Mouse (Mus musculus) midbrain, embryonic 14.5 days (tissue): ENCODE data around the gene Gch1. TPM values are rescaled to one million over a fixed set of nuclear protein-coding genes. Genes with fewer than 3 reads are reported as not detected.

Experiments used
- ATAC-seq: fragments of 200-750 bp; cut with Nextera tagmentation; 2 replicates; pipeline ENCODE4 v1.8.0; 2017; ENCODE audit warnings: moderate number of reproducible peaks, moderate library complexity; ENCODE audit not compliant: low FRiP score, low TSS enrichment
- DNase-seq: peaks from one replicate; pipeline ENCODE4 v3.0.0-alpha.2; 2015
- H3K27ac ChIP-seq: fragments of 300-500 bp; sonication (generic); replicated peaks from 2 replicates; pipeline ENCODE4 v1.5.1; 2014; ENCODE audit warnings: mild to moderate bottlenecking, low read depth, low read length, moderate library complexity
- H3K27me3 ChIP-seq: fragments of 300-500 bp; sonication (generic); 2 replicates; pipeline ENCODE4 v1.6.1; 2014; ENCODE audit warnings: low read length, control low read depth, mixed read lengths; ENCODE audit not compliant: control insufficient read depth, insufficient read depth
- H3K36me3 ChIP-seq: fragments of 300-500 bp; sonication (generic); 2 replicates; pipeline ENCODE4 v1.6.1; 2014; ENCODE audit warnings: low read length, control low read depth; ENCODE audit not compliant: control insufficient read depth, insufficient read depth
- H3K4me1 ChIP-seq: fragments of 300-500 bp; sonication (generic); 2 replicates; pipeline ENCODE4 v1.6.1; 2014; ENCODE audit warnings: mild to moderate bottlenecking, antibody characterized with exemption, low read length, control low read depth; ENCODE audit not compliant: control insufficient read depth, insufficient read depth
- H3K4me2 ChIP-seq: fragments of 300-500 bp; sonication (generic); 2 replicates; pipeline ENCODE4 v1.6.1; 2014; ENCODE audit warnings: mild to moderate bottlenecking, low read length, moderate library complexity
- H3K4me3 ChIP-seq: fragments of 300-500 bp; sonication (generic); replicated peaks from 2 replicates; pipeline ENCODE4 v1.5.1; 2014; ENCODE audit warnings: low read depth, low read length
- H3K9ac ChIP-seq: fragments of 300-500 bp; sonication (generic); replicated peaks from 2 replicates; pipeline ENCODE4 v1.6.1; 2014; ENCODE audit warnings: mild to moderate bottlenecking, low read length, moderate library complexity
- H3K9me3 ChIP-seq: fragments of 300-500 bp; sonication (generic); 2 replicates; pipeline ENCODE4 v1.6.1; 2016; ENCODE audit warnings: low read length, control low read depth, mixed read lengths; ENCODE audit not compliant: control insufficient read depth
- WGBS: fragments of 180-500 bp; shearing (Covaris S2); extraction: QIAGEN DNeasy Blood & Tissue Kit; methylation state at CpG from one replicate; pipeline ENCODE4 v1.1.7; 2014; 5-methylcytosine and 5-hydroxymethylcytosine counted together
- polyA plus RNA-seq: library from polyadenylated mRNA; unstranded; fragments of >200 nt; fragmentation: Nextera tagmentation; extraction: Ambion mirVana; gene quantifications from 2 replicates; pipeline ENCODE4 v1.2.1, GENCODE M21; 2014

The Gch1 gene
- 6.2 and 6.8 TPM in 2 replicates for polyA plus RNA-seq

DNA sequence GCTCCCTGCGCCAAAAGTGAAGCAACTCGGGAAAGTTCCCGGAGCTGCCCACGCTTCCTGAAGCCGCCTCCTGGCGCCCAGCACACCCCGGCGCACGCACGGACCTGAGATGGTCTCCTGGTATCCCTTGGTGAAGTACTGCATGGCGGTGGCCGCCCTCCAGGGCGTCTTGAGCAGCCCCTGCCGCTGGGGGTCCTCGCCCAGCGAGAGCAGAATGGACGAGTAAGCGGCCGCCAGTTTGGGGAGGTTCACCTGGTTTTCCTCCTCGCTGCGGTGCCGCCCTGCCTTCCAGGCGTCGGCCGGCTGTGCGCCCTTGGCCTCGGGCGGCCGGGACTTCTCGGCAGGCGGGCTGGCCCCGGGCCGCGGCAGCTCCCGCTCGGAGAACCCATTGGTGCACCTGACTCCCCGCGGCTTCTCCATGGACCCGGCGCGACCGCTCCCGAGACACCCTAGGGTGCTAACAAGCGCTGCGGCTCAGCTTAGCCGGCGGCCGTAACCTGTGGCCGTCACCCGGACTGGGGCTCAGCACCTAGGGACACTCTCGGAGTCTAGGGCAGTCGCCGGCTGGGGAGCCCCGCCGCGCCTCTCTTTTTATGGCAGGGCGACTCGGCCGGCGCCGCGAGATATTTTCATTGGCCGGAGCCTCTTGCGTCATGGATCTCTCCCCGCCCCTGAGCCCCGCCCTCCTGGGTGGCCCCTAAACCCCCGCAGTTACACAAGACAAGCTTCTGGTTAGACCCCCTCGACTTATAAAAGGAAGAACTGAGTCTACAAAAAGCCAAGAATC lies at the start of gene Gch1:
Gch1 (minus strand) TSS at position 566 of the 787 bp plus-strand sequence.
- Histone ChIP-seq H3K36me3 (no peaks in the 10 kb centered on the region), H3K9ac (peak within 1 kb of the TSS; percentile 52), H3K4me1 (peaks cover 4% of the 10 kb centered on the region; the same call in 1 of the 2 replicates), H3K27me3 (peaks cover 17% of the 10 kb centered on the region), H3K4me2 (peak within 1 kb of the TSS; percentile 99), H3K9me3 (no peaks in the 10 kb centered on the region), H3K27ac (no peak within 1 kb of the TSS), H3K4me3 (peak within 1 kb of the TSS; percentile 77)
- ATAC-seq (peak; percentile 85), DNase-seq (peak; percentile 85)
- WGBS: under 1% methylated on average over 68 of the region's 68 CpGs

DNA sequence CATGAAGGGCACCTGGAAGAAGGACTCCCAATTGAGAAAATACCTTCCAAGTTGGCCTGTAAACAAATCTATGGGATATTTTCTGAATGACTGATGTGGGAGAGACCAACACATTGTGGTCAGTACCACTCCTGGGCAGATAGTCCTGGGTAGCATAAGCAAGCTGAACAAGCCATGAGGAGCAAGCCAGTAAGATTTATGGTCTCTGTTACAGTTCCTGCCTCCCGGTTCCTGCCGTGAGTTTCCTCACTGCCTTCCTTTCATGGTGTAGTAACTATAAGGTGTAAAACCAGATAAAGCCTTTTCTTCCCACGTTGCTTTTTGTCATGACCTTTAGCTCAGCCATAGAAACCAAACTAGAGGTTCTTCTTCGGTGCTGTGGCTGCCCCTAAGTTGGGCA lies 48.1 kb upstream of the Gch1 start:
- Histone ChIP-seq H3K4me3 (no peak overlapping the region), H3K27me3 (no peaks in the 10 kb centered on the region)
- WGBS: 93% methylated on average over 4 of the region's 4 CpGs

DNA sequence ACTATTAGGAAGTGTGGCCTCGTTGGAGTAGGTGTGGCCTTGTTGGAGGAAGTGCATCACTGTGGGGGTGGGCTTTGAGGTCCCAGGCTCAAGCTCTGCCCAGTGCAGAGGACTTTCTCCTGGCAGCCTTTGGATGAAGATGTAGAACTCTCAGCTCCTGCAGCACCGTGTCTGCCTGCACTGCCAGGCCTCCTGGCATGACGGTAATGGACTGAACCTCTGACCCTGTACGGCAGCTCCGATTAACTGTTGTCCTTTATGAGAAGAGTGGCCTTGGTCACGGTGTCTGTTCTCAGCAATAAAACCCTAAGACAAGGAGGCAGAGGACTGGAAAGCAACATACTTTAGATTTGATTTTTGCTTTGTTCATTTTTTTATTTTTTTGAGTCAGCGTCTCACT lies 47.3 kb upstream of the Gch1 start:
- WGBS: 93% methylated on average over 7 of the region's 7 CpGs
- H3K4me2 ChIP-seq: no peak overlapping the region
- H3K27me3 ChIP-seq: no peaks in the 10 kb centered on the region
- no peak overlapping the region for H3K4me3 ChIP-seq
- DNase-seq: no peak
- no peak overlapping the region for H3K27ac ChIP-seq
- ATAC-seq: no peak
- no peak overlapping the region for H3K9ac ChIP-seq
- peaks cover 8% of the 10 kb centered on the region for H3K36me3 ChIP-seq
- no peaks in the 10 kb centered on the region for H3K9me3 ChIP-seq
- no peaks in the 10 kb centered on the region for H3K4me1 ChIP-seq

More for the DNA sequence above, 48.1 kb upstream of the Gch1 start:
- no peak overlapping the region for H3K4me2 ChIP-seq
- no peak overlapping the region for H3K9ac ChIP-seq
- H3K9me3 ChIP-seq: no peaks in the 10 kb centered on the region
- H3K36me3 ChIP-seq: peaks cover 12% of the 10 kb centered on the region
- no peak overlapping the region for H3K27ac ChIP-seq
- no peak for ATAC-seq
- no peaks in the 10 kb centered on the region for H3K4me1 ChIP-seq
- DNase-seq: no peak

DNA sequence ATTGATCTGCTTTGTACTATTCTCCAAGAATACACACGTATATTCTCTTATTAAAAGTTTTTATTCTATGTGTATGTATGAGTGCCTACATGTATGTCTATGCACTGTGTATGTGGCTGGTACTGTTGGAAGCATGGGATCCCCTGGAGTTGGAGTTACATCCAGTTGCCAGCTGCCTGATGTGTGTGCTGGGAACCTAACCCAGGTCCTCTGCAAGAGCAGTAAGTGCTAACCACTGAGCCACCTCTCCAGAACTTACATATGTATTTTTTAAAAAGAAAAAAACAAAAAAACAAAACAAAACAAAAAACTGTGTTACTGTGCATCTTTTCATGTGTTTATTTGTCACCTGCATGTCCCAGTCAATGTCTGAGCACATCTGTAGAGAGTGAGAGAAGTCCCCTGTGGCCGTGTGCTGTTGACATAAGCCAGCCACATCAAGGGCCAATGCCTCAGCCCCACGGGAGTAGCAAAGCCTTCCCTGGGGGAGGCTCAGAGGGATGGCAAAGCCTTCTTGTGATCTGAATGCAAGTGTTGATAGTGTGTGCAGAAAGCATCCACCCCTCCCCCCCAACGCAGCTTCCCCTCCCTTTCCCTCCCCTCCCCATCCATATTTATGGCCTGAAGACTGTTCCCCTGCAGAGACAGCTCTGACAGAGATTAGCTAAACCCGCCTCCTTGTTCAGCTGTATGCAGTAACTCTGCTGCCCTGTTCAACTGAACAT lies 45.5 kb upstream of the Gch1 start:
- Histone ChIP-seq H3K9ac (no peak overlapping the region), H3K9me3 (no peaks in the 10 kb centered on the region), H3K4me1 (no peaks in the 10 kb centered on the region), H3K4me3 (no peak overlapping the region), H3K4me2 (no peak overlapping the region), H3K36me3 (no peaks in the 10 kb centered on the region), H3K27ac (no peak overlapping the region), H3K27me3 (no peaks in the 10 kb centered on the region)
- no peak for ATAC-seq
- peak; percentile 8 for DNase-seq
- WGBS: 64% methylated on average over 5 of the region's 5 CpGs

DNA sequence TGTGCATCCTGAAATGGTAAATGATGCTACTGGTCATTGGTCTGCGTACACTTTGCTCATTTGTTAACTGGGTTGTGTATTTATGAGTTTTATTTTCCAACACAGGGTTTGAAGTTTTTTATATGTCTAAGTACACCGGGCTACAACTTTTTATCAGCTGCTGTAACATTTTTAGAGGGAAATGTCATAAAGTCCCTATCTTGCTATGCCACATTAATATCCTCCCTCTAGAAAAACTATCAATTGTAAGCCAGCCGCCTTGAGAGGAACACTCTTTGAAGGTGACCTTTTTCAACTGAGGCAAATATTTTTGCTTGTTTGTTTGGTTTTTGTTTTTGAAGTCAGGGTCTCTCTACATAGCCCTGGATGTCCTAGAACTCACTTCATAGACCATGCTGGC lies 44.8 kb upstream of the Gch1 start:
- no peak overlapping the region for H3K4me2 ChIP-seq
- no peaks in the 10 kb centered on the region for H3K9me3 ChIP-seq
- WGBS: 95% methylated on average over 3 of the region's 3 CpGs
- no peak overlapping the region for H3K27ac ChIP-seq
- no peak for ATAC-seq
- no peaks in the 10 kb centered on the region for H3K4me1 ChIP-seq
- DNase-seq: no peak
- H3K36me3 ChIP-seq: no peaks in the 10 kb centered on the region
- no peaks in the 10 kb centered on the region for H3K27me3 ChIP-seq
- no peak overlapping the region for H3K4me3 ChIP-seq
- no peak overlapping the region for H3K9ac ChIP-seq

DNA sequence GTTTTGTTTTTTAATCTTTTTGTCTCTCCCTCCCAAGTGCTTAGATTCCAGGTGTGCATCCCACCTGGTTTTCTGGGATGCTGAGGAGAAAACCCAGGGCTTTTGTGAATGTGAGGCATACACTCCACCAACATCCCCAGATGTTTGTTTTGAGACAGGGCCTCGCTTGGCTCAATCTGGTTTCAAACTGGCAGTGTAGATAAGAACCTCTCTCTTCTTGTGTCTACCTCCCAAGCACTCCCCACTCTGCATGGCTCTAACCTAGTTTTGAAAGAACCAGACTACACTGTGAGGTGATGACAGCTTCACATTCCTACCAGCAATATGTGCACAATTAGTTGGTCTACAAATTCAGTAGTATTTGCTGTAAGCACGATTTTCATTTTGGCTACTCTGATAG lies 44.4 kb upstream of the Gch1 start:
- Histone ChIP-seq H3K4me1 (no peaks in the 10 kb centered on the region), H3K4me2 (no peak overlapping the region), H3K9ac (no peak overlapping the region), H3K36me3 (no peaks in the 10 kb centered on the region), H3K27me3 (no peaks in the 10 kb centered on the region), H3K9me3 (no peaks in the 10 kb centered on the region), H3K27ac (no peak overlapping the region), H3K4me3 (no peak overlapping the region)
- 79% methylated on average over 2 of the region's 2 CpGs for WGBS
- no peak for ATAC-seq
- no peak for DNase-seq

DNA sequence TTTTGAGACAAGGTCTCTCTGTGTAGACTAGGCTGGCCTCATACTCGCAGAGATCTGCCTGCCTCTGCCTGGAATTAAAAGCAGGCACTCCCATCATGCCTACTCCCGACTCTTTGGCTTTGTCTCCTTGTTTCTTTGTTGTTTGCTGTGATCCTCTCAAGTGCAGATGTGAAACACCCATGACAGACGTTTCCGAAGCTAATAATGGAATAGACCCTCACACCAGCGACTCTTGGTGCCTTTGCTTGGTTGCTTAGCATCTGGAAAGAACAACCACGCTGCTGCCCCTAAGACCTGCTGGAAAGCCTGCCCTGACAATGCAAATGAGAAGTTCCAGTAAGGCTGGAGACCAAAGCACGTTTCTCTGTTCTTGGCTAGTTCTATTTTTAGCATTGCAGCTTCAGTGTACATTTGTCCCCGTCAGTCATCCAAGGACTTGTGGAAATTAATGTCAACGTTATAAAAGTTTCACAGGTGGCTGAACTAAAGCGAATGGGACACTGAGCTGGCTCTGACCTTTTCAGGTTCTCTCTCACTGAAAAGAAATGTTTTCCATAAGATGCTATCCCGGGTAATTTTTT lies 40.7 kb upstream of the Gch1 start:
- 79% methylated on average over 11 of the region's 11 CpGs for WGBS
- Histone ChIP-seq H3K27ac (no peak overlapping the region), H3K36me3 (no peaks in the 10 kb centered on the region), H3K9ac (no peak overlapping the region), H3K4me1 (no peaks in the 10 kb centered on the region), H3K4me3 (no peak overlapping the region), H3K4me2 (no peak overlapping the region), H3K27me3 (no peaks in the 10 kb centered on the region), H3K9me3 (no peaks in the 10 kb centered on the region)
- DNase-seq (no peak), ATAC-seq (no peak)

DNA sequence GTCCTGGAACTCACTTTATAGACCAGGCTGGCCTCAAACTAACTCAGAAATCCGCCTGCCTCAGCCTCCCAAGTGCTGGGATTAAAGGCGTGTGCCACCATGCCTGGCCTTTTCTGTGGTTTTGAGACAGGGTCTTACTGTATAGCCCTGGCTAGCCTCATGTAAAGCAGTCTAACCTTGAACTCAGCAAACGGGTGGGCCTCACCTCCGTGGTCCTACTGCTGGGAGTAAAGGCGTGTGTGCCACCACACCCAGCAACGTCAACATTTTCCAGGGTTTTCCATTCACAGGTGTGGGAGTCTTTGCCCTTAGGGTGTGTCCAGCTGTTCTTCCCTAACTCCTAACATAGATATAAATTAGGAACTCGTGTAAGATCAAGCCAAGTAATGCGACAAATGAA lies 36.7 kb upstream of the Gch1 start:
- ATAC-seq (no peak), DNase-seq (no peak)
- 93% methylated on average over 8 of the region's 8 CpGs for WGBS
- Histone ChIP-seq H3K27me3 (no peaks in the 10 kb centered on the region), H3K4me2 (no peak overlapping the region), H3K36me3 (no peaks in the 10 kb centered on the region), H3K27ac (no peak overlapping the region), H3K9me3 (no peaks in the 10 kb centered on the region), H3K4me1 (no peaks in the 10 kb centered on the region), H3K9ac (no peak overlapping the region), H3K4me3 (no peak overlapping the region)
